Mouse (Mus musculus) midbrain, embryonic 14.5 days (tissue): ENCODE data around the gene 1600015I10Rik. TPM values are rescaled to one million over a fixed set of nuclear protein-coding genes. Genes with fewer than 3 reads are reported as not detected.
"Not testable (repeated sequence)": the region's sequence is repeated elsewhere in the genome, so short reads cannot be mapped to it uniquely, and the experiment has no call there.

ENCODE experiments used
- ATAC-seq: fragments of 200-750 bp; cut with Nextera tagmentation; 2 replicates; pipeline ENCODE4 v1.8.0; 2017; ENCODE audit warnings: moderate number of reproducible peaks, moderate library complexity; ENCODE audit not compliant: low FRiP score, low TSS enrichment
- DNase-seq: peaks from one replicate; pipeline ENCODE4 v3.0.0-alpha.2; 2015
- H3K27ac ChIP-seq: fragments of 300-500 bp; sonication (generic); replicated peaks from 2 replicates; pipeline ENCODE4 v1.5.1; 2014; ENCODE audit warnings: mild to moderate bottlenecking, low read depth, low read length, moderate library complexity
- H3K27me3 ChIP-seq: fragments of 300-500 bp; sonication (generic); 2 replicates; pipeline ENCODE4 v1.6.1; 2014; ENCODE audit warnings: low read length, control low read depth, mixed read lengths; ENCODE audit not compliant: control insufficient read depth, insufficient read depth
- H3K36me3 ChIP-seq: fragments of 300-500 bp; sonication (generic); 2 replicates; pipeline ENCODE4 v1.6.1; 2014; ENCODE audit warnings: low read length, control low read depth; ENCODE audit not compliant: control insufficient read depth, insufficient read depth
- H3K4me1 ChIP-seq: fragments of 300-500 bp; sonication (generic); 2 replicates; pipeline ENCODE4 v1.6.1; 2014; ENCODE audit warnings: mild to moderate bottlenecking, antibody characterized with exemption, low read length, control low read depth; ENCODE audit not compliant: control insufficient read depth, insufficient read depth
- H3K4me2 ChIP-seq: fragments of 300-500 bp; sonication (generic); 2 replicates; pipeline ENCODE4 v1.6.1; 2014; ENCODE audit warnings: mild to moderate bottlenecking, low read length, moderate library complexity
- H3K4me3 ChIP-seq: fragments of 300-500 bp; sonication (generic); replicated peaks from 2 replicates; pipeline ENCODE4 v1.5.1; 2014; ENCODE audit warnings: low read depth, low read length
- H3K9ac ChIP-seq: fragments of 300-500 bp; sonication (generic); replicated peaks from 2 replicates; pipeline ENCODE4 v1.6.1; 2014; ENCODE audit warnings: mild to moderate bottlenecking, low read length, moderate library complexity
- H3K9me3 ChIP-seq: fragments of 300-500 bp; sonication (generic); 2 replicates; pipeline ENCODE4 v1.6.1; 2016; ENCODE audit warnings: low read length, control low read depth, mixed read lengths; ENCODE audit not compliant: control insufficient read depth
- WGBS: fragments of 180-500 bp; shearing (Covaris S2); extraction: QIAGEN DNeasy Blood & Tissue Kit; methylation state at CpG from one replicate; pipeline ENCODE4 v1.1.7; 2014; 5-methylcytosine and 5-hydroxymethylcytosine counted together
- polyA plus RNA-seq: library from polyadenylated mRNA; unstranded; fragments of >200 nt; fragmentation: Nextera tagmentation; extraction: Ambion mirVana; gene quantifications from 2 replicates; pipeline ENCODE4 v1.2.1, GENCODE M21; 2014

1600015I10Rik gene
- polyA plus RNA-seq, 1 experiment from 2014 or later, result not detected

- Histone ChIP-seq H3K27ac (no peak overlapping the region), H3K9ac (no peak overlapping the region), H3K27me3 (no peaks in the 10 kb centered on the region), H3K4me3 (no peak overlapping the region), H3K36me3 (no peaks in the 10 kb centered on the region), H3K9me3 (no peaks in the 10 kb centered on the region), H3K4me2 (no peak overlapping the region), H3K4me1 (no peaks in the 10 kb centered on the region)
- ATAC-seq (no peak), DNase-seq (no peak)
- 69% methylated on average over 5 of the region's 5 CpGs for WGBS
Measured at GRCm38 (mm10) chr6:48954211-48954610, 24.5 kb downstream of the 1600015I10Rik start.

- no peaks in the 10 kb centered on the region for H3K4me1 ChIP-seq
- no peak for ATAC-seq
- no peak overlapping the region for H3K27ac ChIP-seq
- H3K4me3 ChIP-seq, result no peak overlapping the region
- H3K9me3 ChIP-seq, result no peaks in the 10 kb centered on the region
- no peaks in the 10 kb centered on the region for H3K36me3 ChIP-seq
- H3K4me2 ChIP-seq, result no peak overlapping the region
- H3K9ac ChIP-seq, result no peak overlapping the region
- no peaks in the 10 kb centered on the region for H3K27me3 ChIP-seq
- DNase-seq, result peak; percentile 71
- WGBS, result 42% methylated on average over 1 of the region's 1 CpGs
Measured at GRCm38 (mm10) chr6:48954946-48955345, 25.3 kb downstream of the 1600015I10Rik start.

- DNase-seq, result no peak
- no peak overlapping the region for H3K27ac ChIP-seq
- no peaks in the 10 kb centered on the region for H3K36me3 ChIP-seq
- no peak overlapping the region for H3K4me3 ChIP-seq
- no peak overlapping the region for H3K9ac ChIP-seq
- no peak for ATAC-seq
- H3K4me1 ChIP-seq, result no peaks in the 10 kb centered on the region
- H3K27me3 ChIP-seq, result no peaks in the 10 kb centered on the region
- no peak overlapping the region for H3K4me2 ChIP-seq
- 91% methylated on average over 4 of the region's 4 CpGs for WGBS
- no peaks in the 10 kb centered on the region for H3K9me3 ChIP-seq
Measured at GRCm38 (mm10) chr6:48956785-48957184, 27.1 kb downstream of the 1600015I10Rik start.

DNA sequence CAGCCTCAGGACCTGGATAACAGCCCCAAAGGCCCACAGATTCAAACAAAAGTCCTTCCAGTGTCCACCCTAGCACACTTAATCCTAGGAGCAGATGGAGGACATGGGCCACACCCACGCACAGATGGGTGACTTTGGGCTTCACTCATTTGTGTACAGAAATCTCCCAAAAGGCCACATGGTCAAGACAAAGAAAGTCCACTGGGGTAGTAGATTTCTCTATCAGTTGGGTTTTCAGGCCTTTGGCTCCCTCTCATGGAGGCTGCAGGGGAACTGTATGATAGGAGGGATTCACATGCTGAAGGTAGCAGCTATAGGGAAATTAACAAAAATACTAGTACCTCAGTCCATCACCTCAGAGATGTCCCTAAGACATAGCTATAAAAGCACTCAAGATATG lies 28.4 kb downstream of the 1600015I10Rik start:
- H3K4me1 ChIP-seq, result no peaks in the 10 kb centered on the region
- no peak overlapping the region for H3K27ac ChIP-seq
- H3K36me3 ChIP-seq, result no peaks in the 10 kb centered on the region
- WGBS, result 55% methylated on average over 1 of the region's 1 CpGs
- H3K9ac ChIP-seq, result no peak overlapping the region
- ATAC-seq (no peak), DNase-seq (peak; percentile 66)
- H3K4me2 ChIP-seq, result no peak overlapping the region
- H3K9me3 ChIP-seq, result no peaks in the 10 kb centered on the region
- no peaks in the 10 kb centered on the region for H3K27me3 ChIP-seq
- no peak overlapping the region for H3K4me3 ChIP-seq

GRCm38 (mm10) chr6:48959151-48959550 lies 29.5 kb downstream of the 1600015I10Rik start:
- H3K4me1 ChIP-seq, H3K9me3 ChIP-seq, H3K36me3 ChIP-seq, H3K27me3 ChIP-seq, ATAC-seq, H3K9ac ChIP-seq, H3K4me2 ChIP-seq, H3K4me3 ChIP-seq, H3K27ac ChIP-seq: not testable (repeated sequence)
- DNase-seq, result peak; percentile 40
- WGBS, result 25% methylated on average over 7 of the region's 7 CpGs

- H3K9ac ChIP-seq, H3K4me3 ChIP-seq, H3K4me1 ChIP-seq, H3K27me3 ChIP-seq, H3K9me3 ChIP-seq, DNase-seq, H3K36me3 ChIP-seq, ATAC-seq, H3K4me2 ChIP-seq, H3K27ac ChIP-seq: not testable (repeated sequence)
- 89% methylated on average over 5 of the region's 5 CpGs for WGBS
Measured at GRCm38 (mm10) chr6:48966696-48967095, 37.0 kb downstream of the 1600015I10Rik start.

DNA sequence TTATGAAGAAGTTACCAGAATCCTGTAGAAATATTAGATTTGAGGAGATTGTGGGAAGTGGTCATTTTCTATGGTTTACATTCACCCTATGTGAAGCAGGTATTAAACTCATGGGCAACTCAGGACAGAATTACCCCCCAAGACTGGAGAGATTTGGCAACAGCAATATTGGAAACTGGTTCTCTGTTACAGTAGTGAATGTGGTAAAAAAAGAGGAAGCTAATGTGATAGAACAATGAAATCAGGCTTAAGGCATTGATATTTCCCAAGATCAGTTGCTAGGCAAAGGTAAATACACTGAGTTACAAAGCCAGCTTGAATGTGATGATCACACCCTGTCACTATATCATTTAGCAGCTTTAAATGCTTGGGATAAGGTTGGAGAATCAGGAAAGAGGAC lies 38.2 kb downstream of the 1600015I10Rik start:
- Histone ChIP-seq H3K36me3 (no peaks in the 10 kb centered on the region), H3K4me2 (no peak overlapping the region), H3K9me3 (no peaks in the 10 kb centered on the region), H3K27ac (no peak overlapping the region), H3K4me3 (no peak overlapping the region), H3K9ac (no peak overlapping the region), H3K4me1 (no peaks in the 10 kb centered on the region), H3K27me3 (no peaks in the 10 kb centered on the region)
- DNase-seq (no peak), ATAC-seq (no peak)

- H3K27ac ChIP-seq, result no peak within 1 kb of the TSS
- H3K9me3 ChIP-seq, result no peaks in the 10 kb centered on the region
- H3K4me2 ChIP-seq, result no peak within 1 kb of the TSS
- no peaks in the 10 kb centered on the region for H3K4me1 ChIP-seq
- WGBS, result 98% methylated on average over 2 of the region's 2 CpGs
- H3K36me3 ChIP-seq, result no peaks in the 10 kb centered on the region
- ATAC-seq, result no peak
- no peak within 1 kb of the TSS for H3K4me3 ChIP-seq
- no peak for DNase-seq
- no peaks in the 10 kb centered on the region for H3K27me3 ChIP-seq
- H3K9ac ChIP-seq, result no peak within 1 kb of the TSS
Measured at GRCm38 (mm10) chr6:48974663-48975062, 45.0 kb downstream of the 1600015I10Rik start, which contains the start of gene Doxl2. Gene Doxl2 (plus strand): TSS chr6:48974963.

DNA sequence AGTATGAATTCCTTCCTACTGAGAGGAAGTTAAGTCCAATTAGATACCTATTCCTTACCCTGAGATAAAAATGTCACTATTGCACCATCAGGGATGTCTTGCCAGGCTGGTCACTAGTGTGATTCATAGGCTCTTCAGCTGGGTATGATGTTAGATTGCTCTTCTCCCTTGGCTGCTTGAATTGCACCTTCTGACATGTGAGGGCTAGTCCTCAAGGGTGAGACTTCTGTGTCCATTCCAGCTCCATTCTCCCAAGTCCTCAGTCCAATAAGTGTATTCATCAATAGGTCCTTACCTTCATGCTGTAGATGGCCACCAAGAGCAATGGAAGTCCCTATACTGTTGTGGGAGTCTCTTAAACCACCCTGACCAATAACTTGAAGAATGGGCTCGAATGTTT lies 49.9 kb downstream of the 1600015I10Rik start:
- Histone ChIP-seq H3K4me1 (no peaks in the 10 kb centered on the region), H3K4me3 (no peak overlapping the region), H3K9me3 (no peaks in the 10 kb centered on the region), H3K36me3 (no peaks in the 10 kb centered on the region), H3K9ac (no peak overlapping the region), H3K27me3 (no peaks in the 10 kb centered on the region), H3K27ac (no peak overlapping the region), H3K4me2 (no peak overlapping the region)
- ATAC-seq, result no peak
- WGBS, result 52% methylated on average over 1 of the region's 1 CpGs
- no peak for DNase-seq
